Mouse (Mus musculus) heart, adult 2 months (tissue): ENCODE measurements around the gene Slc39a11.

ENCODE experiments used
- CTCF ChIP-seq: fragments of 200-600 bp; IDR thresholded peaks from 2 replicates; pipeline ENCODE4 v1.8.1; 2022; ENCODE audit warnings: antibody characterized with exemption, mild to moderate bottlenecking, moderate library complexity
- EP300 ChIP-seq: fragments of 200-500 bp; IDR thresholded peaks from 2 replicates; pipeline ENCODE4 v1.6.1; 2011; ENCODE audit warnings: low read depth, low read length, control low read depth; ENCODE audit not compliant: insufficient read depth
- POLR2A ChIP-seq: fragments of 200-500 bp; IDR thresholded peaks from 2 replicates; pipeline ENCODE4 v1.6.1; 2011; ENCODE audit warnings: mild to moderate bottlenecking, low read depth, low read length, control low read depth; ENCODE audit not compliant: insufficient read depth

DNA sequence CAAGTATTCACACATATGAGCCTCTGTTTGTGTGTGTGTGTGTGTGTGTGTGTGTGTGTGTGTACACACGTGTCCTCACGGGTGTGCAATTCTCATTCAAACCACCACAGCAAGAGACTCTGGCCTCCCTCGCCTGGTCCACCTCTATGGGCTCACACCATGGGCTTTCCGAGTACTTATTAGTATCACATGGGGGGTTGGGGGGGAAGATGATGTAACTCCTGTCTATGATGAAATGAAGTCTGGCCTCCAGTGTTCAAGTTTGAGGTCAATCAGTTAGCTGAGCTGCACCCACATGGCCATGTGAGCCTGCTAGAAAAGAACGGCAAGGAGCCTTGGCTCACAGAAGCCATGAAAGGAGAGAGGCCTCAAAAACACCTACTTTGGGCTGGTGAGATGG, 16.5 kb downstream of the Slc39a11 start:
- no peak for TF ChIP-seq EP300
- no peak for TF ChIP-seq POLR2A
- TF ChIP-seq CTCF, result no peak
